Mouse (Mus musculus) ES-E14 (cell line): ENCODE measurements around the gene Sash1.

Experiments used
- CHD2 ChIP-seq: IDR thresholded peaks from 2 replicates; pipeline ENCODE4 v1.6.1; 2014; ENCODE audit warnings: mild to moderate bottlenecking, low read depth, low read length, inconsistent platforms
- HCFC1 ChIP-seq: IDR thresholded peaks from 2 replicates; pipeline ENCODE4 v1.6.1; 2012; ENCODE audit warnings: low read length, inconsistent platforms, borderline replicate concordance; ENCODE audit not compliant: insufficient read depth
- MAFK ChIP-seq: IDR thresholded peaks from 2 replicates; pipeline ENCODE4 v1.6.1; 2014; ENCODE audit warnings: mild to moderate bottlenecking, low read depth, low read length, inconsistent platforms; ENCODE audit not compliant: insufficient read depth
- ZC3H11A ChIP-seq: IDR thresholded peaks from 2 replicates; pipeline ENCODE4 v1.6.1; 2012; ENCODE audit warnings: low read depth, mild to moderate bottlenecking, inconsistent platforms, low read length, borderline replicate concordance
- ZNF384 ChIP-seq: IDR thresholded peaks from 2 replicates; pipeline ENCODE4 v1.6.1; 2012; ENCODE audit warnings: low read depth, low read length, inconsistent platforms

DNA sequence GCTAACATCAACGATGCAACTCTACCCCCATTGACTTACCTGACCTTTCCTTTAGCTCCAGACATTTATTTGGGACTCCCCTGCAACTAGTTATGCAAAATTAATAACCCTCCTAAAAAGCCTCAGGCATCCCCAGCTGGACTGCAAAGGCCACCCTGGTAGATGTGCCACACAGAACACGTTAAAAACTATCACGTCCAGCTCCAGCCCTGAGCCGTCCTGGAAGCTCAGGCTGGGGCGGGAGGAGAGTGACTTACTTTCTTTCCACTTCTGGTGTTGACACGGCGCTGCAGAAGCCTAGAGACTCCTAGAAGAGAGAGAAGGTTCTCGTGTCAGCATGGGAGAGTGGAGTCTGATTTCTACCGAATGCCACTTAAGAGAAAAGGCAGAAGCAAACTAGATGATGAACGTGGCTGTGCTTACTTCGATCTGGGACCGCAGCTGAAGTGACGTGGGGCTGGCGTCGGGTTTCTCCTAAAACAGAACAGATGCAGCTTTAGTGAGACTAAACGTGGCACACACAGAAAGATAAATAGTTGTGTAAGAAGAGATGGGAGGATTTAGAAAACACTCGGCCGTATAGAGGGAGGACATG lies 71.8 kb downstream of the Sash1 start:
- TF ChIP-seq ZNF384 (no peak), MAFK (no peak), CHD2 (no peak), HCFC1 (no peak), ZC3H11A (no peak)
